Mouse (Mus musculus) embryonic facial prominence, embryonic 10.5 days (tissue): Measurements from ENCODE around the gene Tmcc3. TPM values are rescaled to one million over a fixed set of nuclear protein-coding genes. Genes with fewer than 3 reads are reported as not detected.

Experiments
- DNase-seq: peaks from one replicate; pipeline ENCODE4 v3.0.0-alpha.2; 2017; ENCODE audit warnings: low spot score
- H3K27ac ChIP-seq: fragments of 300-500 bp; sonication (generic); replicated peaks from 2 replicates; pipeline ENCODE4 v1.5.1; 2016; ENCODE audit warnings: mild to moderate bottlenecking
- H3K27me3 ChIP-seq: fragments of 300-500 bp; sonication (generic); replicated peaks from 2 replicates; pipeline ENCODE4 v1.6.1; 2016; ENCODE audit warnings: low read depth, mild to moderate bottlenecking; ENCODE audit not compliant: poor library complexity, severe bottlenecking
- H3K36me3 ChIP-seq: fragments of 300-500 bp; sonication (generic); replicated peaks from 2 replicates; pipeline ENCODE4 v1.6.1; 2016; ENCODE audit warnings: mild to moderate bottlenecking, moderate library complexity
- H3K4me1 ChIP-seq: fragments of 300-500 bp; sonication (generic); 2 replicates; pipeline ENCODE4 v1.6.1; 2016
- H3K4me3 ChIP-seq: fragments of 300-500 bp; sonication (generic); 2 replicates; pipeline ENCODE4 v1.5.1; 2016; ENCODE audit warnings: mild to moderate bottlenecking, moderate library complexity
- H3K9me3 ChIP-seq: fragments of 300-500 bp; sonication (generic); 2 replicates; pipeline ENCODE4 v1.6.1; 2016; ENCODE audit warnings: mild to moderate bottlenecking
- WGBS: fragments of 180-500 bp; shearing (Covaris S2); methylation state at CpG from one replicate; pipeline ENCODE4 v1.1.7; 2016; 5-methylcytosine and 5-hydroxymethylcytosine counted together
- polyA plus RNA-seq: library from polyadenylated mRNA; unstranded; fragments of >200 nt; fragmentation: Nextera tagmentation; extraction: Ambion mirVana; gene quantifications from 2 replicates; pipeline ENCODE4 v1.2.1, GENCODE M21; 2016

Gene Tmcc3
- polyA plus RNA-seq, 1 experiment from 2014 or later: 3.2 TPM

- Histone ChIP-seq H3K9me3 (no peaks in the 10 kb centered on the region), H3K4me1 (peaks cover 22% of the 10 kb centered on the region), H3K4me3 (no peak overlapping the region), H3K27ac (no peak overlapping the region), H3K36me3 (no peaks in the 10 kb centered on the region), H3K27me3 (no peaks in the 10 kb centered on the region)
- DNase-seq: no peak
- WGBS: 91% methylated on average over 9 of the region's 9 CpGs
These were observed 41.4 kb downstream of the Tmcc3 start for GRCm38 (mm10) chr10:94352877-94353853.

GRCm38 (mm10) chr10:94354005-94354404, 42.3 kb downstream of the Tmcc3 start:
- Histone ChIP-seq H3K4me1 (peaks cover 22% of the 10 kb centered on the region), H3K9me3 (no peaks in the 10 kb centered on the region), H3K27ac (no peak overlapping the region), H3K4me3 (no peak overlapping the region), H3K36me3 (no peaks in the 10 kb centered on the region), H3K27me3 (no peaks in the 10 kb centered on the region)
- DNase-seq: no peak
- 64% methylated on average over 4 of the region's 4 CpGs for WGBS

- Histone ChIP-seq H3K27ac (no peak overlapping the region), H3K4me1 (peaks cover 22% of the 10 kb centered on the region), H3K9me3 (no peaks in the 10 kb centered on the region), H3K36me3 (no peaks in the 10 kb centered on the region), H3K27me3 (no peaks in the 10 kb centered on the region), H3K4me3 (no peak overlapping the region)
- WGBS: 75% methylated on average over 3 of the region's 3 CpGs
- DNase-seq: no peak
These were observed 42.7 kb downstream of the Tmcc3 start for GRCm38 (mm10) chr10:94354427-94354826.

GRCm38 (mm10) chr10:94356504-94357169, 44.9 kb downstream of the Tmcc3 start:
- peaks cover 10% of the 10 kb centered on the region; the same call in 1 of the 2 replicates for H3K4me1 ChIP-seq
- no peak for DNase-seq
- H3K27ac ChIP-seq: no peak overlapping the region
- peaks cover 2% of the 10 kb centered on the region; the same call in 1 of the 2 replicates for H3K9me3 ChIP-seq
- no peaks in the 10 kb centered on the region for H3K27me3 ChIP-seq
- no peak overlapping the region for H3K4me3 ChIP-seq
- no peaks in the 10 kb centered on the region for H3K36me3 ChIP-seq
- WGBS: 91% methylated on average over 13 of the region's 13 CpGs

- no peaks in the 10 kb centered on the region for H3K27me3 ChIP-seq
- DNase-seq: no peak
- H3K9me3 ChIP-seq: peaks cover 5% of the 10 kb centered on the region; the same call in 1 of the 2 replicates
- H3K4me3 ChIP-seq: no peak overlapping the region
- peaks cover 2% of the 10 kb centered on the region; the same call in 1 of the 2 replicates for H3K4me1 ChIP-seq
- no peaks in the 10 kb centered on the region for H3K36me3 ChIP-seq
- no peak overlapping the region for H3K27ac ChIP-seq
- 69% methylated on average over 1 of the region's 1 CpGs for WGBS
These were observed 48.9 kb downstream of the Tmcc3 start for GRCm38 (mm10) chr10:94360664-94361063.

- no peak for DNase-seq
- WGBS: 78% methylated on average over 2 of the region's 2 CpGs
- Histone ChIP-seq H3K27ac (no peak overlapping the region), H3K4me1 (no peaks in the 10 kb centered on the region), H3K27me3 (no peaks in the 10 kb centered on the region), H3K36me3 (no peaks in the 10 kb centered on the region), H3K4me3 (no peak overlapping the region), H3K9me3 (peaks cover 2% of the 10 kb centered on the region; the same call in 1 of the 2 replicates)
These were observed 59.5 kb downstream of the Tmcc3 start for GRCm38 (mm10) chr10:94371293-94371692.

- no peak for DNase-seq
- no peak overlapping the region for H3K4me3 ChIP-seq
- peaks cover 11% of the 10 kb centered on the region for H3K4me1 ChIP-seq
- H3K27ac ChIP-seq: no peak overlapping the region
- WGBS: 61% methylated on average over 4 of the region's 4 CpGs
- no peaks in the 10 kb centered on the region for H3K36me3 ChIP-seq
- no peaks in the 10 kb centered on the region for H3K27me3 ChIP-seq
- H3K9me3 ChIP-seq: no peaks in the 10 kb centered on the region
These were observed 65.2 kb downstream of the Tmcc3 start for GRCm38 (mm10) chr10:94376941-94377340.

GRCm38 (mm10) chr10:94377844-94378243, 66.1 kb downstream of the Tmcc3 start:
- H3K9me3 ChIP-seq: no peaks in the 10 kb centered on the region
- H3K27ac ChIP-seq: no peak overlapping the region
- H3K36me3 ChIP-seq: no peaks in the 10 kb centered on the region
- H3K27me3 ChIP-seq: no peaks in the 10 kb centered on the region
- H3K4me1 ChIP-seq: peaks cover 11% of the 10 kb centered on the region
- DNase-seq: no peak
- no peak overlapping the region for H3K4me3 ChIP-seq
- 87% methylated on average over 10 of the region's 10 CpGs for WGBS

- DNase-seq: no peak
- Histone ChIP-seq H3K27ac (no peak overlapping the region), H3K4me1 (peaks cover 11% of the 10 kb centered on the region), H3K27me3 (no peaks in the 10 kb centered on the region), H3K4me3 (no peak overlapping the region), H3K36me3 (no peaks in the 10 kb centered on the region), H3K9me3 (no peaks in the 10 kb centered on the region)
- WGBS: 78% methylated on average over 13 of the region's 13 CpGs
These were observed 66.6 kb downstream of the Tmcc3 start for GRCm38 (mm10) chr10:94378383-94378782.

GRCm38 (mm10) chr10:94380082-94380481, 68.3 kb downstream of the Tmcc3 start:
- DNase-seq: no peak

GRCm38 (mm10) chr10:94380662-94381392, 69.1 kb downstream of the Tmcc3 start:
- DNase-seq: peak; percentile 22
- WGBS: 72% methylated on average over 9 of the region's 9 CpGs
- H3K36me3 ChIP-seq: no peaks in the 10 kb centered on the region
- no peaks in the 10 kb centered on the region for H3K27me3 ChIP-seq
- H3K4me3 ChIP-seq: no peak overlapping the region
- peaks cover 11% of the 10 kb centered on the region for H3K4me1 ChIP-seq
- H3K9me3 ChIP-seq: peaks cover 14% of the 10 kb centered on the region
- no peak overlapping the region for H3K27ac ChIP-seq

More at GRCm38 (mm10) chr10:94380082-94380481, 68.3 kb downstream of the Tmcc3 start:
- WGBS: 92% methylated on average over 2 of the region's 2 CpGs
- Histone ChIP-seq H3K4me3 (no peak overlapping the region), H3K4me1 (peaks cover 11% of the 10 kb centered on the region), H3K27ac (no peak overlapping the region), H3K36me3 (no peaks in the 10 kb centered on the region), H3K9me3 (peaks cover 6% of the 10 kb centered on the region; the same call in 1 of the 2 replicates), H3K27me3 (no peaks in the 10 kb centered on the region)

GRCm38 (mm10) chr10:94381393-94381740, 69.6 kb downstream of the Tmcc3 start:
- Histone ChIP-seq H3K9me3 (peaks cover 19% of the 10 kb centered on the region), H3K36me3 (no peaks in the 10 kb centered on the region), H3K4me1 (peaks cover 11% of the 10 kb centered on the region), H3K4me3 (no peak overlapping the region), H3K27me3 (no peaks in the 10 kb centered on the region), H3K27ac (no peak overlapping the region)
- WGBS: 83% methylated on average over 4 of the region's 4 CpGs
- DNase-seq: no peak
